Mouse (Mus musculus): Measurements from ENCODE around the gene Memo1. TPM values are rescaled to one million over a fixed set of nuclear protein-coding genes. Genes with fewer than 3 reads are reported as not detected.

Memo1 gene
- total RNA-seq, 1 experiment from 2014 or later = 102 TPM

Other genes with a start within 250 kb of the Memo1 start
- gene Srd5a2, start 247.6 kb downstream of the Memo1 start, total RNA-seq (2021) = 67.6 and 91.0 TPM in 2 replicates
- gene Dpy30, start 28.4 kb upstream of the Memo1 start, total RNA-seq (2021) = 89.7 and 95.2 TPM in 2 replicates
- gene Spast, start 43.5 kb upstream of the Memo1 start, total RNA-seq (2021) = 35.5 and 38.1 TPM in 2 replicates
- 22.5 and 24.3 TPM in 2 replicates for gene Slc30a6, start 100.1 kb upstream of the Memo1 start, total RNA-seq (2021)
- 0.26 and 0.86 TPM in 2 replicates for gene Nlrc4, start 163.6 kb upstream of the Memo1 start, total RNA-seq (2021)
- gene Yipf4, start 194.0 kb upstream of the Memo1 start, total RNA-seq (2021) = 115 and 123 TPM in 2 replicates
- gene Birc6, start 232.8 kb upstream of the Memo1 start, total RNA-seq (2021) = 118 and 119 TPM in 2 replicates